Mouse (Mus musculus): ENCODE results near the gene Mrm3.
A peak's percentile ranks its signal among the peaks of the same experiment; 100 is the strongest.

Mrm3 gene

GRCm38 (mm10) chr11:76252036-76252435 is 8.5 kb downstream of the Mrm3 start:
- DNase-seq (ENCODE audit: low spot score in 2 of 2) = no peak

DNA sequence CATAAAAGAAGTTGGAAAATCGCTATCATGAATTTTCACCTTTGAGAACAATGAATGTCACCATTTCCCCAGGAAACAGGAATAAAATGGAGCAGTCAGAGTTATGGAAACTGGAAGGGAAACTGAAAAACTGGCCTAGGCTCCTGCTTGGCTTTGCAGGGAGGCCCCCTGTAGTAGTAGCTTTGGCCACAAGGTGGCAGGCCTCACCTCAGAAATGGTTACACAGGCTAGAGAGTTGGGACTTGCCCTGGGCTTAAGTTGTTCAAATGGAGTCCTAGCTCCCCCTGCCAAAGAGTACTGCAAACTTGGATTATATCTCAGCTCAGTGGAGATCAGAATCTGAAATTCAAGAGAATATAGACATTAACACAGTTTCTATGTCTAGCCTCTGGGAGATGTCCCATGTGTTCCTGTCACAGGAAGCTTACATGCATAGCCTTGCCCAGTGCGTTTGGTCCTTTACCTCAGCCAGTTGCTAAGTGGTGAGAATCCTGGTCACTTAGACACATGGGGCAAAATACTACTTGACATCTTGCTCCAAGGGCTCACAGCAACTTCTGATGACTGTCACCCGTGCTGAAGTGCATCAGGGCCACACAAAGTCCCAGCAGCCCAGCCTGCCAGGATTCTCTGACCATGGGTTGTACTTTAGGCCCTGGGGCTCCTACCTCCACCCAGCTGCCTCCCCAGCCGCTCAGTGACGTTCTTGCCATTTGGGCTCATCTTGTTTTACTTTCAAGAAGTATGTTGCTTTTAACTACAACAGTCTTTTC is 9.8 kb downstream of the Mrm3 start:
- DNase-seq (ENCODE audit: low spot score in 2 of 2) = peak; percentile 67 to 77

- no peak for DNase-seq (ENCODE audit: low spot score in 2 of 2)
Measured at GRCm38 (mm10) chr11:76253918-76254264, 10.4 kb downstream of the Mrm3 start.

DNA sequence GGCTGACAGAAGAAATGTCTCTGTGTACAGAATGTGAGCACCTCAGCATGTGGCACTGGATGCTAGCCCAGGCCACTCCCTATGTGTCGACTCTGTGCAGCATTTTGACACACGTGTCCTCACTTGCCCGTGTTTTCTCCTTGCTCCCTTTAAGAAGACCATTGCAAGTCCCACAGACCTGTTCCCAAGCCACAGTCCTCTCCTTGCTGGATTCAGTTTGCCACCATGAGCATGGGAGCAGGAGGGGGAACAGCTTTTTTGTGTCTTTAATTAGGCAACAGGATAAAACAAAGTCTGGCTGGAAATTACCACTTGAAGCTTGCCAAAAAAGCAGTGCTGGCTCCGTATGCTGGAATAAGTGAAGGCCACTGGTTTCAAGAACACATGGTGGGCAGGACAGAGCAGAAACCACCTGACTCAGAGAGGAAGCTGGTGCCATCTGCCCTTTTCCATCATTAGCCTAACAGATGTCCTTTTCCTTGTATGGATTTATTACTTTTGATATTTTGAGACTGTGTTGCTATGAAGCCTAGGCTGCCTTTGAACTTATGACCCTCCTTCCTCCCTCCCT is 12.0 kb downstream of the Mrm3 start:
- no peak for DNase-seq (ENCODE audit: low spot score in 2 of 2)

- DNase-seq (ENCODE audit: low spot score in 2 of 2) = no peak
Measured at GRCm38 (mm10) chr11:76256129-76256528, 12.6 kb downstream of the Mrm3 start.

DNA sequence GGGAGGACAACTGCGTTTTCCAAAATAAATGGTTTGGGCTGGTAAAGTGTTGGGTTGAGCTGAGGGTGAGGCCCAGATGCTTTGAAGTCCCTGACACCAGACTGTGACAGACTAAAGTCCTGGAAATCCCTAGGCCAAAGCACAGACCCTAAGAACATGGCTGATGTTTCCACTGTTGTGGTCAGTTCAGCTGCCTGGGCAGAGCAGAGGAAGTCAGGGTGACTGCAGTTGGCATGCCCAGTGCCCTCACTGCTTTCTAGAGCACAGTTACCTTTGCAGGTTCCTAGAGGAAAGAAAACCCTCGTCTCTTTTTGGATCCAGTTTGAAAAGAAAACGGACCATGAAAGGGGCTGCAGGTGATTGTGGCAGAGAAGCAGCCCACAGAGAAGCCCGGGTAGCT is 13.9 kb downstream of the Mrm3 start:
- no peak for DNase-seq (ENCODE audit: low spot score in 2 of 2)

DNA sequence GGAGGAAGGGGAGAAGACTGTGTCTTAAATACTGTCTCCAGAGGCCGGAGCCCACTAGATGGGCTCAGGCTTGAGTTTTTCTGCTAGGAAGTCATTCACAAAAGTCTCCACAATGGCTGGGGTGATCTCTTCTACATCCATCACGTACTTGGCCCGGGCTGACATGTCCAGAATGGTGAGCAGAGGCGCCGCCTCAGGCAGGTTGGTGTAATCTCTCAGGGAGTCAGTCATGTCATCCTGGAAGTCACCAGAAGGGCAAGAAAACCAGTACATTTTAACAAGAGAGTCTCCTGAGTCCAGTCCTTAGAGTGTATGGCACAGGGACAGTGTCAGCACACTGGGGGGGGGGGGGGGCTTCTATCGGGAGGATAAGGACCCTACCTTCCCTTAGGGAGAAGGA is 15.0 kb downstream of the Mrm3 start:
- DNase-seq (ENCODE audit: low spot score in 2 of 2) = no peak

DNA sequence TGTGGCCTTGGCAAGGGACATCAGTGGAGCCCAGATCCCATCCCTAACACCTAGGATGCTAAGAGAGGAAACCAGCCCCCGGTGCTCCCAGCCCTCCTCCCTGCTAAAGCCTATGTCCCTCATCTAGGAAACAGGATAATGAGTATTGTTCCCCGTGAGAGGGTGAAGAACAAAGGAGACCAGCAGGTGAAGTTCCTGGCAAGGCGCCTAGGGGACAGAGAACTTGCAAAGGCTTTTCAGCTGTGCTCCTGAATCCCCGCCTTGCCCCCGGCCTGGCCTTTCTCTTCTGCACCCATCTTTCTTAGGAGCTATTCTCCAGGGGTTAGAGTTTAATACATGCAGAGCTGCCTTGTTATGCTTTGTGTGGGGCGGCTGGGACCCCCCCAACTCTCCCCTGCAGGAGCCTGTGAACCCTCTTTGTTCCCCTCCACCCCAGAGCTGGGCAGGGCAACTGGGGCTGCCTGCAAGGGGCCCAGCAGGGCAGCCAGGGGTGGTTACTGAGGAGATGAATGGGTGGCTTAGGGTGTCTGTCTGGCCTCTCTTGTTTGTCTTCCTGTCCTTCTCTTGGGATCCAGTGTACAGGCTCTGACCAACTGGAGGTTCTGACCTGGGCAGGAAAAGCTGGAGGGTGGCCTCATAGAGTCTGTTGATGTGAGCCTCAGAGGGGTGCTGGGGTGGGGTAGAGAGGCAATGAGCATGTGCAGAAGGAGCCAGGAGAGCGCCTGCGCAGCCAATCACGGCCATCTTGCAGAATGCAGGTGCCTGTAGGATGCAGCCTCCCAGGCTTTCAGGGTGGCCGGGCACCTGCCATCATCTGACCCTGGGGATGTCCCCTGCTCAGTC is 16.9 kb downstream of the Mrm3 start:
- DNase-seq (ENCODE audit: low spot score in 2 of 2) = no peak

DNA sequence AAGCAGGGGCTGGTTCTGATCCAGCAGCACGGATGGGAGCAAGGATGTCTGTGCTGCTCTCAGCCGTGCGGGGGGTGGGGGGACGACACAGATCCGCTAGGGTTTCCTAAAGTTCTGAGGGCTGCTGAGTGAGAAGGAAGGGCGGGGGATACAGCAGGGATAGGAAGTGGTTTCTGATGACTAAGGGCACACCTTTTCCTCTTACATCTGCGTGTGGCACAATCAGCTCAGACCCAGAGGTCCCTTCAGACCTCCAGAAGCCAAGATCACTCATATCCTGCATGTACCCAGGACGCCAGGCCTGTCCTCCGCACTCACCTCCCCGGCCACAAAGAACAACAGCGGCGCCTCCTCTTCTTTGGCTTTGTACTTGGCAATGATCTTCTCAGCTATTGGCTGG is 17.7 kb downstream of the Mrm3 start:
- DNase-seq (ENCODE audit: low spot score in 2 of 2) = no peak

DNA sequence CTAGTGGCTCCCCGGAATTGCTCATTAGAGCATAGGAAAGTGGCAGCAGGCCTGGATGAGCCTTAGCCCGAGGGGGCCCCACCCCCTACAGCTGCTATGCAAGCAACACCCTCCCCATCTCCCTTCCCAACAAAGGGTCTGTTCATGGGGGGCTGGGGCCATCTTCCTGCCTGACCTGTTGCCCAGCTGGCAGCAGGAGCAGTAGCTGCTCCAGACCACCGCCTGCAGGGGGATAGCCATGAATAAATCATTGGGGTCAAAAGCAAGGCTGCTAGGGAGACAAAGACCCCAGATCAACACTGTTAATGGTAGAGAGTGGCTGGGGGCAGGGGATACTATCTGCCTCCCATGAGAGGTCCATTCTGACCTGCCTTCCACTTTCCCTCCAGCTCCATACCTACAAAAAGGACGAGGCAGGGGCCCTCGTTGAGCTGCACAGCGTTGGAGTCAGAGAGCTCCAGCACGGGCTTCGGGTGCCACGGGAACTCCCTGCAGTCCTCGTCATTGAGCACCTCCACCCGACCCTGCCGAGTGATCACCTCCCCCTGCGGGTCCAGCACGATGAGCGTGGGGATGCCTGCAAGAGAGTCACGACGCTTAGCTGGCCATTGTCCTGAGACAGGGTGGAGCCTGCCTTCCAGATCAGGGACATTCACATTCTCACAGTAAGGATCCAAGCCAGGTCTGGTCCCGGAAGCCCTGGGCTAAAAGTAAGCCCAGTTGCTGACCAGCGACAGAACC is 19.3 kb downstream of the Mrm3 start:
- DNase-seq (ENCODE audit: low spot score in 2 of 2) = no peak

DNA sequence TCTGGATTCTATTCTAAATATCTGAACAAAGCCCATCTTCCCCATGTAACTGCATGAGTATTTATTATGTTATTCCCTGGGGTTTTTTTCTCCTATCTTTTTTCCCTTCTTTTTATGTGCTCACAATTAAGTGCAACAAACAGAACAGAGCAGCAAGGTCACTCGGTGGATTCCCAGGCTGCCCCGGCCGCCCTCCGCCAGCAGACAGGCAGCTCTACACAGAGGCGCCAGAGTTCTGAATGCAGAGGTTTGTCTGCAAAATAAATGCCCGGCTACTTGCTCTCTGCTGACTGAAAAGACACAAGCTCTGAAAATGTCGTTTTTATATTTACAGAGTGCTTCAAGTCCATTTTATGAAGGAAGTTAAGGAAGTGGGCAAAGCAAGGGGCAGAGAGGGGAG is 24.0 kb downstream of the Mrm3 start:
- DNase-seq (ENCODE audit: low spot score in 2 of 2) = no peak

GRCm38 (mm10) chr11:76268001-76268459 is 24.5 kb downstream of the Mrm3 start:
- peak; percentile 24 to 25 for DNase-seq (ENCODE audit: low spot score in 2 of 2)

DNA sequence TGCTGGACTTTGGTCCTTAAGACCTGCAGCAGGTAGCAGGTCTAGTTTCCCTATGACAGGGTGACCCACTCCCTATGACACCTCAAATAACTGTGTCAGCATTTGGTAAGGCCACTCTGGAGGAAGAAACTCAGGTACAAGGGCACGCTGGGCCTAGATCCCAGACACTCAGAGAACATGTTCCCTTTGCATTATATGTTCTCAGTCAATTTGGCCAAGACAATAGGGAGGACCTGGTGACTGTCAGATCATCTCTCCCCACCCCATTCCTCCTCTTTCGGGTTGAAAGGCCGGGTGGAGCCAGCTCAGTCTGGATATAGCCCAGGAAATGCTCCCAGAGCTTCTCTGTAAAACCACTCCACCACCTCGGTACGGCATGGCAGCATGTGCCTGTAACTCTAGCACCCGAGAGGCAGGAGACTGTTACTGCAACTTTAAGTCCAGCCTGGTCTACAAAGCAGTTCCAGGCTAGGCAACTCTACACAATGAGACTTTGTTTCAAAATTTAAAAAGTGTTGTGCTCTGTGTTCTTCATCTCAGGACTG is 25.1 kb downstream of the Mrm3 start:
- DNase-seq (ENCODE audit: low spot score in 2 of 2) = no peak

GRCm38 (mm10) chr11:76272440-76272839 is 28.9 kb downstream of the Mrm3 start:
- DNase-seq (ENCODE audit: low spot score in 2 of 2) = no peak

GRCm38 (mm10) chr11:76278960-76279852 is 35.7 kb downstream of the Mrm3 start:
- DNase-seq (ENCODE audit: low spot score in 2 of 2) = no peak

DNA sequence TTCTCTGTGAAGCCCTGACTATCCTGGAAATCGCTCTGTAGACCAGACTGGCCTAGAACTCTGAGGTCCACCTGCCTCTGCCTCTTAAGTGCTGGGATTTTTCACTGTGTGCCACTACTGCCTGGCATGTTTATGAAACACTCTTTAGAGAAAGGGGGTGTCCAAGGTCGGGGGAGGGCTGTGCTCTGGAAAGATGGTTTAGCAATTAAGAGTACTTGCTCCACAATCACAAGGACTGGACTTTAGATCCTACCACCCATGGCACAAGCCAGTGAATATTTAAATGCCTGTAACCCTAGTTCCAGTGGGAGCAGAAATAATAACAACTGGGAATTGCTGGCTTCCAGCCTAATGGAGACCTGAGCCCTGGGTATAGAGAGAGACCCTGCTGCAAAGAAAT is 36.5 kb downstream of the Mrm3 start:
- DNase-seq (ENCODE audit: low spot score in 2 of 2) = no peak

DNA sequence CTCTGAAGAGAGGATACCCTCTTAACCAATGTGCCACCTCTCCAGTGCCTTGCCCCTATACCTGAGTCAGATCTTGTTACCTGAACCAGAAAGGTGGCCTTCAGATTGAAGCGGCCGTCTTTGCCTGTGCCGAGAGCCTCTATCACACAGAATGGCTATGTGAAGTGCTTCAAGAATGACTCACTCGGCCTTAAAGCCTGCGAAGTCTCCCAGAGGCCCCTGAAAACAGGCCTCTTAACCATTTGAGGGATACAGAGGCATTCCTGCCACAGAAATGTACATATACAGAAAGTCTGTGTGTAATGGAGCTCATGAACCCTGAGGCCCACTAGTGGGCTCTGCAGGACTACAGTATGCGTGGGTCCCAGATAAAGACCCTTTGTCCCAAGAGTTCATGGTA is 40.3 kb downstream of the Mrm3 start:
- no peak for DNase-seq (ENCODE audit: low spot score in 2 of 2)

- no peak for DNase-seq (ENCODE audit: low spot score in 2 of 2)
Measured at GRCm38 (mm10) chr11:76285431-76286075, 42.0 kb downstream of the Mrm3 start.

DNA sequence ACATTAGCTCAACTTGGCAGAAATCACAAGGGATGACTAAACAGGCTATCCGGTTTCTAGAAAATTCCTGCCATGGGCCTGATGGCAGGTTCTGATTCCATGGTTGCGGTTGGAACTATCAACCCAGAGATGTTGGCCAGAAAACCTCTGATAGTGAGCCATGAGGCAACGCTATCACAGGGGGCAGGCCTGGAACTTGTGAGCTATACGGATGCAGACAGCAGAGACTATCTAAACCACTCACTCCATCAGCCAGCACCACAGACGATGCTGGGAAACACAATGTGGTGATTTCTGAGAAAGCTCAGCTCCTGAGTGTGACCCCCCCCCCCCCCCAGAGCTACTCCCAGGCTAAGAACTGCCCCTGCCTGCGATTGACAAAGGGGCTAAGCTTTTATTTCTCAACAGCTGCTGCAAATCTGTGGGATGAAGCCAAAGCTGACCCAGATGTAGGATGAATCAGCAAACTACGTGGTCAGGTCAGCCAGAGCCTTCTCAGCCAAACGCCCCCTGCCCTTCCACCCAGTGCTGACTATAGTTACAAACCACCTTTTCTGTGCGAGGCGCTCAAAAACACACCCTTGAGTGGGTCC is 43.1 kb downstream of the Mrm3 start:
- DNase-seq (ENCODE audit: low spot score in 2 of 2) = no peak

GRCm38 (mm10) chr11:76287301-76287700 is 43.8 kb downstream of the Mrm3 start:
- no peak for DNase-seq (ENCODE audit: low spot score in 2 of 2)
